Mouse (Mus musculus): ENCODE results near the gene Kctd10.
A peak's percentile ranks its signal among the peaks of the same experiment; 100 is the strongest.

The Kctd10 gene

DNA sequence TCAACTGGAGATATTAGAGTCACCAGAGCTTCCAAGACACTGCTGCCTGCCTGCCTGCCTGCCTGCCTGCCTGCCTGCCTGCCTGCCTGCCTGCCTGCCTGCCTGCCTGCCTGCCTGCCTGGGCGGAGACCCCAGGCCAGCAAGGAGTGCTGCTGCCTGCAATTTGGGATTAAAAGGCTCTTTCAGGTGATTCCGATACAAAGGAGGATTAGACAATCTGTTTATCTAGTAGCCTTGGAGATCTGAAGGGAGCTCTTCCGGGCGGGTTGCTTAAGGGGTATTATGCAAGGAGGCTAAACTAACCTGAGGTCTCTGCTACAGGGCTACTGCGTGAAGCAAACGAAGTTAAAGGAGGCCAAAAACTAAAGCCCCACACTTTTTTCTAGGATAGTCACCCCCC, 1.4 kb downstream of the Kctd10 start:
- no peak for DNase-seq (ENCODE audit: low spot score)

GRCm38 (mm10) chr5:114378177-114378920, 2.0 kb downstream of the Kctd10 start:
- DNase-seq (ENCODE audit: low spot score), result no peak

DNA sequence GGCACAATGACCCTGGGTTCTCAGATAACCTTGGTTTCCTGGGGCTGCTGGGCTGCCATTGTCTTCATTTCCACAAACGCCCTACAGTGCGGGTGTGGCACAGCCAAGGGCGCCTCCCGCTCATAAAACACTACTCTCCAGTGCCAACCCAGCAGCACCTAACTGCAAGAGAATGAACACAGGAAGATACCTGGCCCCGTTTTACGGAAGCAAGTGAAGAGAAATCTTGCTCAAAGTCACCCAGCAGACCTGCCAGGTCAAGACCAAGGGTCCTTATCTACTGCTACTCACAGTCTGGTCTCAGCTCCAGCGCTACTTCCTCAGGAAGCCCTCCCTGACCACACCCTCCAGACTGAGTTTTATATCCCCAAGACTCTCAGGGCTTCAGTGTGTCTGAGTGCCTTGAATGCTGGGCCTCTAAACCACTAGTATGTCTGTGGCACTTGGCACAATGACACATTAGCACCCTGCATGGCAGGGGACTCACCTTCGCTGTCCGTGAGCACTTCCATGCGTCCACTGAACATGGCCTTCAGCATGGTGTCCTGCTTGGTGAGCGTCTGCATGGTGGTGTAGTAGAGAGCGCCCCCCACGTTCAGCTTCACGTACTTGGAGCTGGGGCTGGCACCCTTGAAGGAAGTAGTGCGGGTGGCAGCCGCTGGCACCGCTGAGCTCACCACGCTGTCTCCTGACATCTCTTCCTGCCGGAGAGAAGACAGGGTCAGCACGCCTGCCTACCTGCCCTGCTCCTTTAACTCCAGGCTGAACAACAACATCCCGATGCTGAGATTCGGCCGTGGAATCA, 5.7 kb downstream of the Kctd10 start:
- no peak for DNase-seq (ENCODE audit: low spot score)

GRCm38 (mm10) chr5:114373581-114373980, 6.7 kb downstream of the Kctd10 start:
- DNase-seq (ENCODE audit: low spot score), result no peak

DNA sequence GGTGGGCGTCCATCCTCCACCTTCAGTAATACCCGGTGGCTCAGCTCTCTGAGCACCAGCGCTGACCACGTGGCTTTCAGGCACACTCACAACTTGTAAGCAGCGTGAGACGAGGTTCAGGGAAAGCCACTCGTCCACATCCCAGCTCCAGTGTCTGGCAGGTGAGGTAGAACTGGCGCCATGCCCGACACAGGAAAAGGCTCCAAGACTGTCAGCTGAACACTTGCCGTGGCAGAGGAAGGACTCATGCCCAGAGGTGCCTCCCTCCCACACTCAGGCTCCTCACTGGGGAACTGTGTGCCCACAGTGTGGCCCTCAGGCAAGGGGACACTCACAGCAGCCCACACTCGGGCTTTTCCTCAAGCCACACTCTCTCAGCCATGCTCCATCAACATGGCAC, 7.1 kb downstream of the Kctd10 start:
- DNase-seq (ENCODE audit: low spot score), result no peak

DNA sequence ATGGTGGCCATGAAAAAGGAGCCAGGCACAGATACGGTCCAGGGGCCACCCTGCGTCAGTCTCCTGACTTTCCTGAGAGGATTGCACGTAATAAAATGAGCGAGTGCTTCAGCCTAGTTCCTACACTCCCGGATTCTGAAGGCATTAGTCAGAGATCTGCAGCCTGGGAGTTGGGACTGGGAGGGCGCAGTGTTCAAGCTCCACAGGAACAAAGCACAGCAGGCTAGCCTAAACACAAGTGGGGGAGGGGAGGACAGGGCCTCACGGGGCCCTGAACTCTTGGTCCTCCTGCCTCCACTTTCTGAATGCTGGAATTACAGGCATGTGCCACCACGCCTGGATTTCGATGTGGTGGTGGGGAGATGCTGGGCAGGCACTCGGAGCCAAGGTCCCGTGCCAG, 7.7 kb downstream of the Kctd10 start:
- DNase-seq (ENCODE audit: low spot score), result no peak

GRCm38 (mm10) chr5:114371731-114372473, 8.4 kb downstream of the Kctd10 start:
- no peak for DNase-seq (ENCODE audit: low spot score)

DNA sequence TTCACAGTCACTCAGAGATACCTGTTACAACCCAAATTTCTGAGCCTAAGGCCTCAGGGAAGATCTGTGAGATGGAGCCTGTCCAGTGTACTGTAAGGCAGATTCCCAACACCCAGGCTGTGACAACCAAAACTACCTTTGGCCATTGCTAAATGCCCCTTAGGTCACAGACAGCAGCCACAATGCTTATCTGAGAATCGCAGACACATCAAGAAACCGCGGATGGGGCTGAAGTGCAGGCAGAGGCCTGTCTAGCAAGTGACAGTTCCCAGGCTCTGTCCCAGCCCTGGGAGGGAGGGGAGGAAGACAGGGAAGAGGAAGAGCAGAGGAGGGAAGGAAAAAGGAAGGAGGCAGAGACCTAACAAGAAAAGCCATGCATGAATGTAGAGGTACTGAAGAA, 9.0 kb downstream of the Kctd10 start:
- no peak for DNase-seq (ENCODE audit: low spot score)

DNA sequence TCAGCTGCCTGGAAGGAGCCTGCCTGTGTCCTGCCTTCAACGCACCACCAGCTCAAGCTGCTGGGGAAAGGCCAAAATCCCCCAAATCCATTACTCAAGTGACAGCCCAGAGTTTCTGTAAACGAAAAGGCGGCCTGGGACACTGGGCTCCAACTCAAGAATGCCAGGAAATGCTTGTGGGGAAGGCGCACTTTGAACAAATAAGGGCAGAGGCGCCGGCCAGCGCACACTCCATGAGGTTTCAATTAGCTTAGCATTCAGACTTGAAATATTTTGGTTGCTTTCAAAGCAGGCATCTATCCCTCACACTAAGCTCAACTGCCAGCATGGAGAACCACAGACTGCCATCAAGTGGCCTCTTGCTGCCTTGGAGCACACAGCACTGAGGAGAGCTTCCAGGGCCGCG, 9.9 kb downstream of the Kctd10 start:
- DNase-seq (ENCODE audit: low spot score), result no peak

GRCm38 (mm10) chr5:114369921-114370320, 10.4 kb downstream of the Kctd10 start:
- no peak for DNase-seq (ENCODE audit: low spot score)

DNA sequence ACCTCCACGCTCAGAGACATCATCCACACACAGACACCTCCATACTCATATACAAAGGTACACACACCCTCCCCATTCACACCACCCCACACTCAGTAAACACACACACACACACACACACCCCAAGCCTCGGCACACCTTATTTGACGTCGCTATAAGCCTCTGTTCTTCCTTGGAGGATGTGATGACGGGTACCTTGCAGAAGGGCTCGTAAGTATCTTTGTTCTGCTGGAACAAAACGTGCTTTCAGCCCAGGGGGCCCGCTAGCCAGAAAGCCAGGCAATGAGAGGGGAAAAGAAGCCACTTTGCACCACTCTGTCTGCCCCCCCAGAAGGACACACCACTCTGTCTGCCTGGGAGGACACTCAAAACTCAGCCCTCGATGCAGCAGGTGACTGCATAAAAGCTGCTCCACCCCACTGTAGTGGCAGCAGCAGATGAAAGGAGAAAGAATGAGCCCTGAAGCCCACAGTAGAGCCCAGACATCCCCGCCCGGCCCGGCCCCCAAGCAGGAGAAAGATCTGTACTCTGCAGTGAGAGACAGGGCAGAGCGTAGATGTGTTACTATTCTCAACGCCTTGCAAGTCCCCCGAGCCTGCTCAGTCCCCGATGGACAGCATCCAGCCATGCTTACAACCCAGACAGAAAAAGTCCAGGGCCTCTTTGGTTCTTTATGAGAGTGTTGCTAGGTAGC, 11.4 kb downstream of the Kctd10 start:
- DNase-seq (ENCODE audit: low spot score), result no peak

DNA sequence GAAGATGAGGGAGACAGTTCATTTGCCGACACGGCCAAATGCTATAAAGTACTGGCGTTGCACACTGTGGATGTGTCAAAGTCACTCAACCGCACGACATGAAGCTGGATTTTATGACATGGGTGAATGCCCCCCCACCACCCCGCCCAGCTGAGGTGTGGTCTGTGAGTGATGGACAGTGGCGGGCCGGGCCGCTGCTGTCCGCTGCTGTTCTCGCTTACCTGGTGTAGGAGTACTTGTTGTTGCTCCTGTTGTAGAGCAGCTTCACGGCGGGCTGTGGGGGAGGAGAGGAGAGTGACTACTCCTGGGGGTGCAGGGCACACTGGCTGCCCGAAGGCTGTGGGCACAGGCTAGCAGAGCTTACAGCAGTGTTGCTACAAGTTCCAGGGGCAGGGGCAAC, 12.2 kb downstream of the Kctd10 start:
- DNase-seq (ENCODE audit: low spot score), result no peak

GRCm38 (mm10) chr5:114365043-114365752, 15.1 kb downstream of the Kctd10 start:
- DNase-seq (ENCODE audit: low spot score), result peak; percentile 81

DNA sequence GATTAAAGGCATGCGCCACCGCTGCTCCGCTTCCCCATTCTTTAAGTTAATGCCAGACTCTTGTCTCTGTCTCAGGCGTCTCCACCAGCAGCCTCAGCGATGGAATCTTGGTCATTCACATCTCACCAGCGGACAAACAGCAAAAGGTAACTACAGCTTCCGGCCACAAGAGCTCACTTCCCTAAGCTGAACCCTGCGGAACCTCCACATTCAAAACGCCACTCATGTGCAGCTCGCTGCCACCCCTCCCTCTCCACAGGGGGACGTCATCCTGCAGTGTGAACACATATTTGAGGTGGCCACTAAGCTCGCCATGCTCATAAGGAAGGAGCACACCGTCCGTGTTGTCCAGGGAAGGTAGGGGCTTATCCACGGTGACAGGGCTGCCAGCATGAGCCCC, 19.3 kb downstream of the Kctd10 start:
- DNase-seq (ENCODE audit: low spot score), result no peak

DNA sequence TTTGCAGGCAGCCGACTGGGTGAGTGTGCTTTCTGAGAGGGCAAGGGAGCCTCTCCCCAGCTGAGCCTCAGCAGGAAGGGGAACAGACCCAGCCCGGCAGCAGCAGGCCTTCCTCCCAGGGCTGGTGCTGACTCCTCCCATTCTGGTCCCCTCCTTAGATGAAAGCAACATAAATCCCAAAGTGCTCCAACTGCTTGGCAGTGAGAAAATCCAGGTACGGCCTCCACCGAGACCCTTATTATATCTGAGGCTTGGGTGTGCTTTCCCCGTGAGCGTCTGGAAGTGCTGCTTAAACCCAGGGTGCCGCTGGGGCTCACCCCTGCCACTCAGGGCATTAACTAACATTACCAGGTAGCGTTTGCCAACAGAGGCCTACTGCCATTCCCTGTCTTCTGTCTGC, 20.7 kb downstream of the Kctd10 start:
- no peak for DNase-seq (ENCODE audit: low spot score)

- DNase-seq (ENCODE audit: low spot score), result no peak
These were observed 21.5 kb downstream of the Kctd10 start for GRCm38 (mm10) chr5:114358833-114359232.

- DNase-seq (ENCODE audit: low spot score), result no peak
These were observed 23.2 kb downstream of the Kctd10 start for GRCm38 (mm10) chr5:114356936-114357751.

- peak; percentile 74 for DNase-seq (ENCODE audit: low spot score)
These were observed 23.9 kb downstream of the Kctd10 start for GRCm38 (mm10) chr5:114356250-114356935.

GRCm38 (mm10) chr5:114351490-114351889, 28.8 kb downstream of the Kctd10 start:
- no peak for DNase-seq (ENCODE audit: low spot score)

DNA sequence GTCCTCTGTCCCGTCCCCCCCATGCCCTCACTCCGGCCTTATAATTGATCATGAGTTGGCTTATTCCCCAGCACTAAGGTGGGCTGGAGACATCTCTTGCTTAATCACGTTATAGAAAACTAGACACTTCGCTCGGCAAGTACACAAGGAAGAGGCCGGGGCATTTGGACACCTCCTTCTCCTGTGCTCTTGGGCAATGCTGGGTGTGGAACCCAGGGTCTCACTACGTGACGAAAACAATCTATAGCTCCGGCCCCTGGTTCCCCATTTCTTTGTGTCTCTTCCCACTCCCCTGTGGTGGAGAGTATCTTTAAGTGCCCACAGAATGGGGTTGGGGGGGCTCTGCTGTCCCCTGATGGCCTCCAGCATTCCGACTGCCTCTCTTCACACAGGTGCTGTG, 33.3 kb downstream of the Kctd10 start:
- DNase-seq (ENCODE audit: low spot score), result no peak

Measured in ovary, adult 18-20 months (tissue).